Mouse (Mus musculus) embryonic facial prominence, embryonic 15.5 days (tissue): ENCODE data around the gene Adipoq. TPM values are rescaled to one million over a fixed set of nuclear protein-coding genes. Genes with fewer than 3 reads are reported as not detected.

ENCODE experiments used
- ATAC-seq: fragments of 200-750 bp; cut with Nextera tagmentation; 2 replicates; pipeline ENCODE4 v1.8.0; 2017; ENCODE audit warnings: low read depth, moderate TSS enrichment; ENCODE audit not compliant: insufficient number of reproducible peaks, low FRiP score, low TSS enrichment
- H3K27ac ChIP-seq: fragments of 300-500 bp; sonication (generic); replicated peaks from 2 replicates; pipeline ENCODE4 v1.5.1; 2015; ENCODE audit warnings: mild to moderate bottlenecking, inconsistent platforms
- H3K27me3 ChIP-seq: fragments of 300-500 bp; sonication (generic); 2 replicates; pipeline ENCODE4 v1.6.1; 2015; ENCODE audit warnings: inconsistent platforms
- H3K36me3 ChIP-seq: fragments of 300-500 bp; sonication (generic); 2 replicates; pipeline ENCODE4 v1.6.1; 2015; ENCODE audit warnings: mild to moderate bottlenecking, inconsistent platforms
- H3K4me1 ChIP-seq: fragments of 300-500 bp; sonication (generic); 2 replicates; pipeline ENCODE4 v1.6.1; 2015; ENCODE audit warnings: inconsistent platforms
- H3K4me2 ChIP-seq: fragments of 300-500 bp; sonication (generic); replicated peaks from 2 replicates; pipeline ENCODE4 v1.6.1; 2015; ENCODE audit warnings: mild to moderate bottlenecking, inconsistent platforms
- H3K4me3 ChIP-seq: fragments of 300-500 bp; sonication (generic); replicated peaks from 2 replicates; pipeline ENCODE4 v1.5.1; 2015; ENCODE audit warnings: mild to moderate bottlenecking, inconsistent platforms
- H3K9ac ChIP-seq: fragments of 300-500 bp; sonication (generic); 2 replicates; pipeline ENCODE4 v1.6.1; 2015; ENCODE audit warnings: inconsistent platforms
- H3K9me3 ChIP-seq: fragments of 300-500 bp; sonication (generic); replicated peaks from 2 replicates; pipeline ENCODE4 v1.6.1; 2016; ENCODE audit warnings: inconsistent platforms
- WGBS: fragments of 180-500 bp; shearing (Covaris S2); methylation state at CpG from one replicate; pipeline ENCODE4 v1.1.7; 2015; 5-methylcytosine and 5-hydroxymethylcytosine counted together
- polyA plus RNA-seq: library from polyadenylated mRNA; unstranded; fragments of >200 nt; fragmentation: Nextera tagmentation; extraction: Ambion mirVana; gene quantifications from 2 replicates; pipeline ENCODE4 v1.2.1, GENCODE M21; 2015

The Adipoq gene
- polyA plus RNA-seq, 1 experiment from 2014 or later: 0.25 TPM

- ATAC-seq: peak; percentile 90
- Histone ChIP-seq H3K27ac (peak within 1 kb of the TSS; percentile 99), H3K4me3 (peak within 1 kb of the TSS; percentile 68), H3K9me3 (no peaks in the 10 kb centered on the region), H3K4me1 (peaks cover 22% of the 10 kb centered on the region), H3K9ac (peak within 1 kb of the TSS; percentile 98), H3K27me3 (no peaks in the 10 kb centered on the region), H3K36me3 (peaks cover 33% of the 10 kb centered on the region), H3K4me2 (peak within 1 kb of the TSS; percentile 68)
- under 1% methylated on average over 71 of the region's 71 CpGs for WGBS
These were observed 38.9 kb upstream of the Adipoq start, which contains the start of gene Eif4a2 for GRCm38 (mm10) chr16:23107231-23107942. TSS of gene Eif4a2 (plus strand) at chr16:23107444.

- Histone ChIP-seq H3K27me3 (no peaks in the 10 kb centered on the region), H3K9me3 (no peaks in the 10 kb centered on the region), H3K4me3 (peak overlapping the region; percentile 68), H3K36me3 (peaks cover 41% of the 10 kb centered on the region), H3K4me2 (peak overlapping the region; percentile 68), H3K4me1 (peaks cover 22% of the 10 kb centered on the region), H3K27ac (peak overlapping the region; percentile 99), H3K9ac (peak overlapping the region; percentile 98)
- under 1% methylated on average over 52 of the region's 52 CpGs for WGBS
- peak; percentile 86 for ATAC-seq
These were observed 38.2 kb upstream of the Adipoq start for GRCm38 (mm10) chr16:23107946-23108759.

- peak overlapping the region; percentile 99; the same call in 1 of the 2 replicates for H3K27ac ChIP-seq
- peak overlapping the region; percentile 98 for H3K9ac ChIP-seq
These were observed 37.4 kb upstream of the Adipoq start for GRCm38 (mm10) chr16:23108943-23109342.

GRCm38 (mm10) chr16:23109350-23110280 lies 36.7 kb upstream of the Adipoq start:
- ATAC-seq: no peak
- Histone ChIP-seq H3K36me3 (peaks cover 51% of the 10 kb centered on the region), H3K27me3 (no peaks in the 10 kb centered on the region), H3K27ac (peak overlapping the region; percentile 99; the same call in 1 of the 2 replicates), H3K4me3 (peak overlapping the region; percentile 68), H3K4me1 (peaks cover 22% of the 10 kb centered on the region), H3K4me2 (peak overlapping the region; percentile 68), H3K9ac (peak overlapping the region; percentile 98), H3K9me3 (no peaks in the 10 kb centered on the region)
- WGBS: 35% methylated on average over 5 of the region's 5 CpGs

More at GRCm38 (mm10) chr16:23108943-23109342, 37.4 kb upstream of the Adipoq start:
- peaks cover 22% of the 10 kb centered on the region for H3K4me1 ChIP-seq
- under 1% methylated on average over 5 of the region's 5 CpGs for WGBS
- ATAC-seq: no peak
- H3K9me3 ChIP-seq: no peaks in the 10 kb centered on the region
- H3K4me2 ChIP-seq: peak overlapping the region; percentile 68
- peak overlapping the region; percentile 68 for H3K4me3 ChIP-seq
- H3K36me3 ChIP-seq: peaks cover 44% of the 10 kb centered on the region
- no peaks in the 10 kb centered on the region for H3K27me3 ChIP-seq

- H3K36me3 ChIP-seq: peaks cover 55% of the 10 kb centered on the region
- H3K4me2 ChIP-seq: no peak overlapping the region
- 73% methylated on average over 12 of the region's 12 CpGs for WGBS
These were observed 34.0 kb upstream of the Adipoq start for GRCm38 (mm10) chr16:23112348-23112747.

GRCm38 (mm10) chr16:23112861-23113435 lies 33.4 kb upstream of the Adipoq start:
- 49% methylated on average over 9 of the region's 9 CpGs for whole genome bisulfite sequencing
- no peak for ATAC-seq
- peaks cover 55% of the 10 kb centered on the region for H3K36me3 ChIP-seq

More at GRCm38 (mm10) chr16:23112348-23112747, 34.0 kb upstream of the Adipoq start:
- no peak overlapping the region for H3K27ac ChIP-seq
- H3K9me3 ChIP-seq: no peaks in the 10 kb centered on the region
- no peaks in the 10 kb centered on the region for H3K27me3 ChIP-seq
- H3K4me1 ChIP-seq: peaks cover 22% of the 10 kb centered on the region
- no peak for ATAC-seq
- no peak overlapping the region for H3K9ac ChIP-seq
- H3K4me3 ChIP-seq: no peak overlapping the region

GRCm38 (mm10) chr16:23113903-23114302 lies 32.4 kb upstream of the Adipoq start:
- Histone ChIP-seq H3K4me3 (no peak overlapping the region), H3K9ac (no peak overlapping the region), H3K4me1 (peaks cover 22% of the 10 kb centered on the region), H3K36me3 (peaks cover 53% of the 10 kb centered on the region), H3K27me3 (no peaks in the 10 kb centered on the region), H3K4me2 (no peak overlapping the region), H3K27ac (no peak overlapping the region), H3K9me3 (no peaks in the 10 kb centered on the region)
- ATAC-seq: no peak

More at GRCm38 (mm10) chr16:23112861-23113435, 33.4 kb upstream of the Adipoq start:
- no peak overlapping the region for H3K27ac ChIP-seq
- H3K9me3 ChIP-seq: no peaks in the 10 kb centered on the region
- H3K4me3 ChIP-seq: no peak overlapping the region
- no peaks in the 10 kb centered on the region for H3K27me3 ChIP-seq
- H3K9ac ChIP-seq: no peak overlapping the region
- no peak overlapping the region for H3K4me2 ChIP-seq
- peaks cover 22% of the 10 kb centered on the region for H3K4me1 ChIP-seq

GRCm38 (mm10) chr16:23114339-23115171 lies 31.8 kb upstream of the Adipoq start:
- no peak overlapping the region for H3K4me3 ChIP-seq
- H3K4me2 ChIP-seq: no peak overlapping the region
- H3K4me1 ChIP-seq: peaks cover 16% of the 10 kb centered on the region
- WGBS: 62% methylated on average over 5 of the region's 5 CpGs
- peaks cover 50% of the 10 kb centered on the region for H3K36me3 ChIP-seq
- no peak overlapping the region for H3K9ac ChIP-seq
- H3K9me3 ChIP-seq: no peaks in the 10 kb centered on the region
- no peak for ATAC-seq
- no peak overlapping the region for H3K27ac ChIP-seq
- H3K27me3 ChIP-seq: no peaks in the 10 kb centered on the region

- no peak for ATAC-seq
- Histone ChIP-seq H3K9me3 (no peaks in the 10 kb centered on the region), H3K4me2 (no peak overlapping the region), H3K9ac (no peak overlapping the region), H3K4me3 (no peak overlapping the region), H3K27ac (no peak overlapping the region), H3K4me1 (peaks cover 10% of the 10 kb centered on the region; the same call in 1 of the 2 replicates), H3K36me3 (peaks cover 48% of the 10 kb centered on the region), H3K27me3 (no peaks in the 10 kb centered on the region)
- 67% methylated on average over 3 of the region's 3 CpGs for WGBS
These were observed 30.9 kb upstream of the Adipoq start for GRCm38 (mm10) chr16:23115486-23115885.

GRCm38 (mm10) chr16:23117173-23117572 lies 29.2 kb upstream of the Adipoq start:
- no peak overlapping the region for H3K27ac ChIP-seq
- no peak overlapping the region for H3K4me3 ChIP-seq
- H3K4me1 ChIP-seq: no peaks in the 10 kb centered on the region
- H3K36me3 ChIP-seq: peaks cover 37% of the 10 kb centered on the region
- no peak overlapping the region for H3K9ac ChIP-seq
- no peak for ATAC-seq
- no peaks in the 10 kb centered on the region for H3K27me3 ChIP-seq
- 63% methylated on average over 4 of the region's 4 CpGs for WGBS
- no peak overlapping the region for H3K4me2 ChIP-seq
- no peaks in the 10 kb centered on the region for H3K9me3 ChIP-seq
